Mouse (Mus musculus) lung, embryonic 14.5 days (tissue): ENCODE measurements around the gene Bak1. TPM values are rescaled to one million over a fixed set of nuclear protein-coding genes. Genes with fewer than 3 reads are reported as not detected.
A peak's percentile ranks its signal among the peaks of the same experiment; 100 is the strongest.

ENCODE experiments used
- ATAC-seq: fragments of 200-750 bp; cut with Nextera tagmentation; 2 replicates; pipeline ENCODE4 v1.8.0; 2017; ENCODE audit warnings: mild to moderate bottlenecking, moderate TSS enrichment, moderate library complexity; ENCODE audit not compliant: insufficient read depth
- DNase-seq: peaks from one replicate; pipeline ENCODE4 v3.0.0-alpha.2; 2015
- H3K27ac ChIP-seq: fragments of 300-500 bp; sonication (generic); 2 replicates; pipeline ENCODE4 v1.5.1; 2014; ENCODE audit warnings: low read depth, mild to moderate bottlenecking, moderate library complexity
- H3K27me3 ChIP-seq: fragments of 300-500 bp; sonication (generic); 2 replicates; pipeline ENCODE4 v1.6.1; 2014; ENCODE audit warnings: low read length, control low read depth; ENCODE audit not compliant: insufficient read depth
- H3K36me3 ChIP-seq: fragments of 300-500 bp; sonication (generic); 2 replicates; pipeline ENCODE4 v1.6.1; 2014; ENCODE audit warnings: control low read depth; ENCODE audit not compliant: insufficient read depth
- H3K4me1 ChIP-seq: fragments of 300-500 bp; sonication (generic); 2 replicates; pipeline ENCODE4 v1.6.1; 2014; ENCODE audit warnings: antibody characterized with exemption, control low read depth; ENCODE audit not compliant: insufficient read depth
- H3K4me2 ChIP-seq: fragments of 300-500 bp; sonication (generic); 2 replicates; pipeline ENCODE4 v1.6.1; 2014; ENCODE audit warnings: mild to moderate bottlenecking
- H3K4me3 ChIP-seq: fragments of 300-500 bp; sonication (generic); 2 replicates; pipeline ENCODE4 v1.5.1; 2014; ENCODE audit warnings: low read depth, low read length
- H3K9ac ChIP-seq: fragments of 300-500 bp; sonication (generic); 2 replicates; pipeline ENCODE4 v1.6.1; 2014
- H3K9me3 ChIP-seq: fragments of 300-500 bp; sonication (generic); 2 replicates; pipeline ENCODE4 v1.6.1; 2016; ENCODE audit warnings: low read depth, low read length, control low read depth
- CTCF ChIP-seq: IDR thresholded peaks from 2 replicates; pipeline ENCODE4 v1.5.1; 2016; ENCODE audit warnings: antibody characterized with exemption, low read depth
- WGBS: fragments of 180-500 bp; shearing (Covaris S2); extraction: QIAGEN DNeasy Blood & Tissue Kit; methylation state at CpG from one replicate; pipeline ENCODE4 v1.1.7; 2014; 5-methylcytosine and 5-hydroxymethylcytosine counted together
- polyA plus RNA-seq: library from polyadenylated mRNA; unstranded; fragments of >200 nt; fragmentation: Nextera tagmentation; extraction: Ambion mirVana; gene quantifications from 2 replicates; pipeline ENCODE4 v1.2.1, GENCODE M21; 2014

The Bak1 gene
- polyA plus RNA-seq, 1 experiment from 2014 or later, result 12.0 TPM

DNA sequence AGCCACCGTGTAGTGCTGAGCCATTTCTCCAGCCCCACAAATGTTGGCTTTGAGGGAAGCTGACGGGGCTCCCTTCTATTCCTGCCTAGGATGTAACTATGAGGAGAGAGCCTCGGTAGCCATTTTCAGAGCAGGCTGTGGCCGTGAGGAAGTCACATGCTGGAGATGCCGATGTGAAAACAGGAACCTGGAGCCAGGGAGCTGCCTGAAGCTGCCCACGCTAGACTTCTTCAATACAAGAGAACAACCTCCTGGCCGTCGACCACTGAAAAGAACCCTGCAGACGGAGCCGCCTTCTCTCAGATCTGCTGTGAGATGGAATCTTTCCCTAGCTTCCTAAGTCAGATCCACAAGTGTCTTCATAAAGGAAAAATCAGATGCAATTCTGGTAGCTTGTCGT lies 23.2 kb downstream of the Bak1 start:
- H3K4me1 ChIP-seq, result no peaks in the 10 kb centered on the region
- H3K9ac ChIP-seq, result no peak overlapping the region
- TF ChIP-seq CTCF, result no peak
- H3K4me2 ChIP-seq, result no peak overlapping the region
- WGBS, result 31% methylated on average over 11 of the region's 11 CpGs
- H3K4me3 ChIP-seq, result no peak overlapping the region
- H3K36me3 ChIP-seq, result no peaks in the 10 kb centered on the region
- ATAC-seq (no peak), DNase-seq (peak; percentile 24)
- H3K27ac ChIP-seq, result no peak overlapping the region
- no peaks in the 10 kb centered on the region for H3K27me3 ChIP-seq
- H3K9me3 ChIP-seq, result no peaks in the 10 kb centered on the region

DNA sequence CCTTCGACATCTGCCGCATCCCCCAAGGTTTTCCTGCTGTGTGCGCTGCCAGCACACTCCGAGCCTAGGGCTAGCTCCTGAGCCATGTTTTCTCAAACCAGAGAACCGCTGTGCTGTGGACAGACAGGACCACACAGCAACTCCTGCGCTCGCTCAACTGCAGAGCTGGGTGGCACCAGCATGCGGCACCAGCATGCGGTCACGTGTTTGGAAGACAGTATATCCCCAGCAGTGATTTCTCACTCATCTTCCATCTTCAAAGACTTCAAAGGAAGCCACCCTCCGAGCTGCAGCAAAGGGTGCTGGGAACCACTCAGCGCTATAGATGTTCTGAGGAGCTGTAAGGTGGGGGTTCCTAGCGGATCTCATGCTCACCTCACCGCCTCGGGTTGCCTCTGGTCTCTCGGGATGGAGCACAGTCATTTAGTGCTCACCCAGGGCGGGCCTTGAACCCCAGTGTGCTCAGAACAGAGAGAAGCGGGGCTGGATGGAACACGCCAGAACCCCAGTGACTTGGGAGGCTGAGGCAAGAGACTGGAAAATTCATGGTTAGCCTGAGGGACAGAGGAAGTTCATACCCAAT lies 23.8 kb downstream of the Bak1 start:
- no peaks in the 10 kb centered on the region for H3K4me1 ChIP-seq
- no peaks in the 10 kb centered on the region for H3K36me3 ChIP-seq
- no peak for TF ChIP-seq CTCF
- ATAC-seq (no peak), DNase-seq (peak; percentile 20)
- 27% methylated on average over 19 of the region's 19 CpGs for whole genome bisulfite sequencing
- no peaks in the 10 kb centered on the region for H3K27me3 ChIP-seq
- no peak overlapping the region for H3K4me2 ChIP-seq
- no peak overlapping the region for H3K4me3 ChIP-seq
- no peaks in the 10 kb centered on the region for H3K9me3 ChIP-seq
- H3K27ac ChIP-seq, result no peak overlapping the region
- H3K9ac ChIP-seq, result no peak overlapping the region

DNA sequence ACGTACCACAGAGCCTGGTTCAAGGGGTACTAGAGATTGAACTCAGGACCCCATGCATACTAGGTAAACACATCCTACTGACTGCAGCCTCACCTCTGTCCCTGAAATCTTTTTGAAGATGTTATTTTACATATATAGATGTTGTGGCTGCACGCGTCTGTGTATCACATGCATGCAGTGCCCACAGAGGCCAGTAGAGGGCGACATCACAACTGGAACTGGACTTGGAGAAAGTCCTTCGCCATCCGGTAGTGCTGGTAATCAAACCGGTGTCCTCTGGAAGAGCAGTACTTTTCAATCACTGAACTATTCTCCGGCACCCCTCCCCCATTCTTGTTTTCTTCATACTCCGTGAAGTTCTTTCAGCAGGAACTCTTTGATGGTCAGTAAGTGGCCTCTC lies 24.4 kb downstream of the Bak1 start:
- Histone ChIP-seq H3K9ac (no peak overlapping the region), H3K36me3 (no peaks in the 10 kb centered on the region), H3K27ac (no peak overlapping the region), H3K9me3 (no peaks in the 10 kb centered on the region), H3K4me3 (no peak overlapping the region), H3K27me3 (no peaks in the 10 kb centered on the region), H3K4me2 (no peak overlapping the region), H3K4me1 (no peaks in the 10 kb centered on the region)
- TF ChIP-seq CTCF, result peak; percentile 87
- ATAC-seq (no peak), DNase-seq (peak; percentile 82)
- 38% methylated on average over 9 of the region's 9 CpGs for WGBS

DNA sequence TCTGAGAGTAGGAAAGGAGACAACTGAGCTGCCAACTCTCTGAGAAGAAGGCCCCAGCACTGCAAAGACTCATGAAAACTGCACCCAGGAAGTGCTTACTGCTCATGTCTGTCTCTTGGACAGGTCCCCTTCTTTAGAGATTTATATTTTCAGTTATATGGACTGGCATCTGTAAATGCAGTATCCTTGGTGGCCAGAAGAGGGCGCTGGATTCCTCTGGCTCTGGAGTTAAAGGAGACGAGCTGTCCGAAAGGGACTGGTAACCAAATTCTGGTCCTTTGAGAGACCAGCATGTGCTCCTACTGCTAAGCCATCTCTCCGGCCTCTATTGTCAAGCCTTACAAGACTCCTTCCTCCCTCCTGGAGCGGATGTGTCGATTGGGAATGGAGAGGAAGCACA lies 26.9 kb downstream of the Bak1 start:
- 43% methylated on average over 6 of the region's 6 CpGs for WGBS
- peak; percentile 44 for DNase-seq
- H3K9ac ChIP-seq, result no peak overlapping the region

DNA sequence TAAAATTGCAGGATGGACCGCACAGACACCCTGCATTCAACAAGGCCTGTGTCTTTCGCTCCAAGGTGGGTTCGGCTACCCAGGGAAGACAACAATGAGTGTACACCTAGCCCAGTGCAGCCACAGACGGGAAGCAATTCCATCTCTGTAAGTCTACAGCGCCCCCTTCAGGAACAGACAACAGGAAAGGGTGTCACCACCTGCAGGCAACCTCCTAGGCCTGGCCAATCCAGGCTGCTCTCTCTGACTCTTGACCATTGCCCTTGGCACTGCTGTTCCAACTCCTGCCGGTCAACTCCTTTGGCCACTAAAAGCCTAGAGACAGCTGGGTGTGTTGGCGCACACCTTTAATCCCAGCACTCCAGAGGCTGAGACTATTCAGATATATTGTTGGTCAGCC lies 27.7 kb downstream of the Bak1 start:
- Histone ChIP-seq H3K4me1 (no peaks in the 10 kb centered on the region), H3K27me3 (no peaks in the 10 kb centered on the region), H3K4me3 (no peak overlapping the region), H3K4me2 (no peak overlapping the region), H3K36me3 (no peaks in the 10 kb centered on the region), H3K9me3 (no peaks in the 10 kb centered on the region), H3K9ac (no peak overlapping the region), H3K27ac (no peak overlapping the region)
- ATAC-seq (no peak), DNase-seq (no peak)
- TF ChIP-seq CTCF, result peak; percentile 36; the same call in 1 of the 2 replicates
- WGBS, result 75% methylated on average over 7 of the region's 7 CpGs

More for the DNA sequence above, 26.9 kb downstream of the Bak1 start:
- H3K4me1 ChIP-seq, result no peaks in the 10 kb centered on the region
- no peak overlapping the region for H3K4me3 ChIP-seq
- no peak for ATAC-seq
- H3K4me2 ChIP-seq, result no peak overlapping the region
- H3K9me3 ChIP-seq, result no peaks in the 10 kb centered on the region
- TF ChIP-seq CTCF, result peak; percentile 69
- H3K27me3 ChIP-seq, result no peaks in the 10 kb centered on the region
- no peak overlapping the region for H3K27ac ChIP-seq
- H3K36me3 ChIP-seq, result no peaks in the 10 kb centered on the region

DNA sequence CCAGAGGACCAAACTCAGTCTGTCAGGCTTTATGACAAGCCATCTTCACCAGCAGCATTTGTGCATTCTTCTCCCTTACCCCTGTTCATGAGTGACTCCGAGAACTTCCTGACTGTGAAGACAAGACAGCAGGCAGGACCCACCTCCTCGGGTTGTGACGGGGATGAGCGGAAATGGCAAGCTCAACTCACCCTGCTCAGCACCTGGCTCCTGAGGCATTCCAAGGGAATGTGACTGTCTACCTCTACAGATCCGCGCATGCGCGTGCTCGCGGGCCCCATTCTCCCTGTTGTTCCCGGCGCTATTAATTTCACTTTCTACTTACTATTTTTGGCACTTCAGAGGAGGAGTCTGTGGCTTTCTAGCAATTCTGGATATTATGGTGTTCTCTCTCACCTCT lies 28.8 kb downstream of the Bak1 start:
- Histone ChIP-seq H3K4me2 (no peak overlapping the region), H3K27me3 (no peaks in the 10 kb centered on the region), H3K9me3 (no peaks in the 10 kb centered on the region), H3K4me3 (no peak overlapping the region), H3K36me3 (no peaks in the 10 kb centered on the region), H3K4me1 (no peaks in the 10 kb centered on the region), H3K27ac (no peak overlapping the region), H3K9ac (no peak overlapping the region)
- TF ChIP-seq CTCF, result no peak
- no peak for ATAC-seq
- 66% methylated on average over 12 of the region's 12 CpGs for WGBS
- DNase-seq, result no peak

DNA sequence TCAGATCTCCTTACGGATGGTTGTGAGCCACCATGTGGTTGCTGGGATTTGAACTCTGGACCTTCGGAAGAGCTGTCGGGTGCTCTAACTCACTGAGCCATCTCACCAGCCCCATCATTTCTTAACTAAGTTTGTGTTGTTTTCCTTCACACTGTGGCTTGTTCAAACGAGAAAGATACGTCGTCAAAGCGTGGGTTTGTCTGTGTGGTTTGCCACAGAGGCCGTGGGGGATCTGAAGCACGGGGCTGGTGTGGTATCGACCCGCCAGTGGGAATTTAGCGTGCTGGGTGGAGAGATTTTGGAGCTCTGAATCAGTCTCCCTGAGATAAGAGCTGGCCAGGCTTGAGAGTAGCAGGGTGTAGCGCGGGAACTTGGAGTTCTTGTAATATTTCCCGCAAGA lies 30.5 kb downstream of the Bak1 start:
- no peak overlapping the region for H3K9ac ChIP-seq
- no peak for TF ChIP-seq CTCF
- WGBS, result 81% methylated on average over 15 of the region's 15 CpGs

DNA sequence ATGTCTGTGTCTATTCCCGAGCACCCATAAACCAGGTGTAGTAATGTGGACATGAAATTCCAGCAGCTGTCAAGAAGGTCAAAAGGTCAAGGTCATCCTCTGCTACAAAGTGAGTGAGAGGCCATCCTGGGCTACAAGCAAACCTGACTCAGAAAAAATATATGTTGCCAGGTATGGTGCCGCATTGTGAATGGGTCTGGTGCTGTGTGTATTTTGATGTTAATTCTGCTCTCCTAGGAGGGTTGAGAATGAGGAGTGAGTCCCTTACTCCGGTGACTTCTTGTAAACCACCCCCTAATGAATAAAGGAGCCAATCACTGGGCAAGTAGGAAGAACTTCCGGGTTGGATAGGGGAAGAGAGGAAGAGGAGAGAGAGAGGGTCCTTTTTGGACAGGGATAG lies 31.1 kb downstream of the Bak1 start:
- Histone ChIP-seq H3K27ac (no peak overlapping the region), H3K4me1 (no peaks in the 10 kb centered on the region), H3K4me3 (no peak overlapping the region), H3K36me3 (no peaks in the 10 kb centered on the region), H3K4me2 (no peak overlapping the region), H3K9me3 (no peaks in the 10 kb centered on the region), H3K9ac (no peak overlapping the region), H3K27me3 (no peaks in the 10 kb centered on the region)
- 78% methylated on average over 4 of the region's 4 CpGs for WGBS
- no peak for DNase-seq
- no peak for TF ChIP-seq CTCF
- ATAC-seq, result no peak

More for the DNA sequence above, 30.5 kb downstream of the Bak1 start:
- Histone ChIP-seq H3K9me3 (no peaks in the 10 kb centered on the region), H3K27ac (no peak overlapping the region), H3K36me3 (no peaks in the 10 kb centered on the region), H3K4me2 (no peak overlapping the region), H3K4me1 (no peaks in the 10 kb centered on the region), H3K4me3 (no peak overlapping the region), H3K27me3 (no peaks in the 10 kb centered on the region)
- no peak for DNase-seq
- no peak for ATAC-seq
